Mouse (Mus musculus) small intestine, adult 2 months (tissue): ENCODE measurements around the gene Arhgap42. TPM values are rescaled to one million over a fixed set of nuclear protein-coding genes. Genes with fewer than 3 reads are reported as not detected.

Experiments used
- H3K27ac ChIP-seq: fragments of 200-500 bp; 2 replicates; pipeline ENCODE4 v1.5.1; 2012; ENCODE audit warnings: low read depth, low read length, control low read depth, inconsistent platforms; ENCODE audit not compliant: insufficient read depth
- H3K27me3 ChIP-seq: fragments of 200-500 bp; 2 replicates; pipeline ENCODE4 v1.6.1; 2012; ENCODE audit warnings: mild to moderate bottlenecking, moderate library complexity, low read length, inconsistent platforms; ENCODE audit not compliant: control insufficient read depth, insufficient read depth
- H3K36me3 ChIP-seq: fragments of 200-500 bp; 2 replicates; pipeline ENCODE4 v1.6.1; 2012; ENCODE audit warnings: mild to moderate bottlenecking, low read length, control low read depth, inconsistent platforms; ENCODE audit not compliant: control insufficient read depth, insufficient read depth
- H3K4me1 ChIP-seq: fragments of 200-500 bp; 2 replicates; pipeline ENCODE4 v1.6.1; 2012; ENCODE audit warnings: low read length, inconsistent platforms, mixed read lengths; ENCODE audit not compliant: control insufficient read depth, insufficient read depth, insufficient read length
- H3K4me3 ChIP-seq: fragments of 200-500 bp; 2 replicates; pipeline ENCODE4 v1.5.1; 2012; ENCODE audit warnings: low read depth, mild to moderate bottlenecking, control low read depth, inconsistent platforms, low read length, moderate library complexity
- CTCF ChIP-seq: fragments of 200-500 bp; IDR thresholded peaks from 2 replicates; pipeline ENCODE4 v1.5.1; 2012; ENCODE audit warnings: low read depth, mild to moderate bottlenecking, control low read depth, inconsistent platforms, low read length, moderate library complexity, mixed read lengths; ENCODE audit not compliant: insufficient replicate concordance, insufficient read length; ENCODE audit errors: extremely low read depth
- POLR2A ChIP-seq: fragments of 200-500 bp; IDR thresholded peaks from 2 replicates; pipeline ENCODE4 v1.6.1; 2012; ENCODE audit warnings: low read depth, mild to moderate bottlenecking, control low read depth, inconsistent platforms, low read length, moderate library complexity
- WGBS: fragments of 180-500 bp; shearing (Covaris S2); methylation state at CpG from one replicate; pipeline ENCODE4 v1.1.7; 2018; 5-methylcytosine and 5-hydroxymethylcytosine counted together
- polyA plus RNA-seq: library from polyadenylated mRNA; depleted of rRNA; stranded (reverse); fragments of >200 nt; gene quantifications from 2 replicates; pipeline ENCODE4 v1.2.3, GENCODE M21; 2012

Gene Arhgap42
- polyA plus RNA-seq, 1 experiment, result 39.2 TPM

DNA sequence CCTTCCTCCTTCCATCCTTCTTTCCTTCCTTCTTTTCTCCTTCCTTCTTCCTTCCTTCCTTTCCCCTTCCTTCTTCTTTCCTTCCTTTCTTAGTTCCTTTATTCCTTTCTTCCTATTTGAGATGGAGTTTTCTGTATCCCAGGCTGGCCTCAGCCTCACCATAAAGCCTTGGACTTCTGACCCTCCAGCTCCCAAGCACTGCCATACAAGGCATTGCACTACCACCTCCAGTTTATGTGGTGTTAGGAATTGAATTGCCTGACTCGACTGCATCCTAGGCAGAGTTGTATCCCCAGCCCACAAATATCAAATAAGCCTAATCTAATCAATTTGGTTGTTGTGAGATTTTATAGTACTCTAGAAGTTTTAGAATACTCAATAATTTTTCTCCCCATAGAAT lies 14.1 kb downstream of the Arhgap42 start:
- Histone ChIP-seq H3K27ac (no peak overlapping the region), H3K4me3 (no peak overlapping the region), H3K36me3 (no peaks in the 10 kb centered on the region), H3K4me1 (peaks cover 7% of the 10 kb centered on the region), H3K27me3 (no peaks in the 10 kb centered on the region)
- 14% methylated on average over 1 of the region's 1 CpGs for WGBS
- TF ChIP-seq POLR2A (no peak), CTCF (no peak)

DNA sequence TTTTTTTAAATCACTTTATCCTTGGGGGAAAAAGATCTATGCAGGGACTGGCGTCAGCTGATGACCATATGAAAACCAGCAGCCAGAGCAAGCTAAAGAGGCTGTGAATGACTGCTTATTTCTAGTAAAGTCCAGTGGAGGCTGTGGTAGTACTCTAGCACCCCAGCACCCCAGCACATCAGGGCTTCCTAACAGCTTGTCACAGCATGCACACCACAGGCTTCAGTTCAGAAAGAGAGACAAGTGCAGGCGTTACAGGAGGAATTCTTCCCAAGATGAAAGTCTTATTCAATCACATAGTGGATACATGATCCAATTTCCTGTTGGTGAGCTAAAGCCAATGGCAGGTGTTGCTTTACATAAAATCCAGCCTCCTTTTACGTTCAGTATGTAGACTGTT lies 15.5 kb downstream of the Arhgap42 start:
- no peak overlapping the region for H3K4me3 ChIP-seq
- peaks cover 16% of the 10 kb centered on the region for H3K4me1 ChIP-seq
- 74% methylated on average over 3 of the region's 3 CpGs for WGBS
- no peaks in the 10 kb centered on the region for H3K27me3 ChIP-seq
- no peak for TF ChIP-seq POLR2A
- no peak for TF ChIP-seq CTCF
- H3K36me3 ChIP-seq, result no peaks in the 10 kb centered on the region
- no peak overlapping the region for H3K27ac ChIP-seq

DNA sequence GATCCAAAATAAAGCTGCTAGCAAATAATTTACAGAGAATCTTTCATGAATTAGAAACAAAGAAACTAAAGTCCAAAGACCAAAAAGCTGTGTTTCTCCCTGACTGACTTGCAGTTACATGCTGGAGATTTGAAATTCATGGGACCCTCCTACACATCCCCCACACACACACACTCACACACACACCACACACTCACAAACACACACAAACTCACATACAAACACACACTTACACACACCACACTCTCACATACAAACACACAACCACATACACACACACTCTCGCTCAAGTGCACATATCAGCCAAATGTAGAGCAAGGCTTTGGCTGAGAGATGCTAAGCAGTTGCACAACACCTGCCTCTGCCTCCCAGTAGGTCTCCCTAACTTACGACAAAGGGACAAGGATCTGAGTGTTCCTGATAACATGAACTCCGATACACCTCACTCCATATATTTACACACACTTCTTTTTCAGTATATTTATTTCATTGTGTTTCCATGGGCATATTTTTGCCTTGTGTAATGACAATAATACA lies 16.9 kb downstream of the Arhgap42 start:
- TF ChIP-seq POLR2A, result no peak
- no peak for TF ChIP-seq CTCF
- Histone ChIP-seq H3K27ac (no peak overlapping the region), H3K36me3 (no peaks in the 10 kb centered on the region), H3K4me3 (no peak overlapping the region), H3K4me1 (peaks cover 20% of the 10 kb centered on the region), H3K27me3 (no peaks in the 10 kb centered on the region)
- 44% methylated on average over 3 of the region's 3 CpGs for WGBS

DNA sequence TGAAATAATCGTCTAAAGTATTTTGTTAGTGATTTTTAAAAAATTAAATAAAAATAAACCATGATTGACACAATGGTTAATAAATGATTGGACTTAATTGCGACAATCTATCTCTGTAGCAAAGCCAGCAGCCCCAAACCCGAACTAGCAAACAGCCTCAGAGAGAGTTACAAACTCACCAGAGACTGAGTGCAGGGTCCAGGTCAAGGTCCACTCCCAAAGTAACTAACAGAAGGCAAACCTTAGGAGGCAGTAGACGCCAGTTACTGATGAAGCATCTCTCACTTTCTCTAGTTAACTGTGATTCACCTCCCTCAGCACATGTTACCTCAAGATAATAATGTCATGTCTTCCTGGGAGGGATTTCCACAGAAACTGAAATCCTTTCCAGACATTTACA lies 17.7 kb downstream of the Arhgap42 start:
- TF ChIP-seq CTCF, result no peak
- TF ChIP-seq POLR2A, result no peak
- no peak overlapping the region for H3K4me3 ChIP-seq
- 20% methylated on average over 4 of the region's 4 CpGs for whole genome bisulfite sequencing
- no peaks in the 10 kb centered on the region for H3K36me3 ChIP-seq
- H3K4me1 ChIP-seq, result peaks cover 22% of the 10 kb centered on the region
- no peaks in the 10 kb centered on the region for H3K27me3 ChIP-seq
- H3K27ac ChIP-seq, result no peak overlapping the region

DNA sequence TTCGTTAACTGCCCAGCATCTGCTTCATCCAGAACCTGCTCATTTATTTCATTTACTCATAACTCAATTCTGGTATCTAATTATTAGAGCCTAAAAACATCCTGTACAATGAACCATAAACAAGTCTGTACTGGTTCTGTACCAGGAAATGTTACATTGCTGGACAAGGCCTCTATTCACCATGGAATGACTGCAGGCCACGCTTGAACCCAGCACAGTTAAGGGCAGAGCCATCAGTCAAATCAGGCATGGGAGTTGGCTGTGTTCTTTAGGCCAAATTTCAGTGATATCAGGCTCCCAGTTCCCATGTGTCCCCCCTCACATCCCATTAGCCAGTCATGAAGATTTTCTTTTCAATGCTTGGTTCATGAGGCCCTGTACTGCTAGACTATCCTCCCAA lies 20.6 kb downstream of the Arhgap42 start:
- TF ChIP-seq POLR2A (no peak), CTCF (no peak)
- H3K36me3 ChIP-seq, result no peaks in the 10 kb centered on the region
- no peaks in the 10 kb centered on the region for H3K27me3 ChIP-seq
- H3K27ac ChIP-seq, result no peak overlapping the region
- H3K4me3 ChIP-seq, result no peak overlapping the region
- WGBS, result 65% methylated on average over 2 of the region's 2 CpGs
- H3K4me1 ChIP-seq, result peaks cover 22% of the 10 kb centered on the region

DNA sequence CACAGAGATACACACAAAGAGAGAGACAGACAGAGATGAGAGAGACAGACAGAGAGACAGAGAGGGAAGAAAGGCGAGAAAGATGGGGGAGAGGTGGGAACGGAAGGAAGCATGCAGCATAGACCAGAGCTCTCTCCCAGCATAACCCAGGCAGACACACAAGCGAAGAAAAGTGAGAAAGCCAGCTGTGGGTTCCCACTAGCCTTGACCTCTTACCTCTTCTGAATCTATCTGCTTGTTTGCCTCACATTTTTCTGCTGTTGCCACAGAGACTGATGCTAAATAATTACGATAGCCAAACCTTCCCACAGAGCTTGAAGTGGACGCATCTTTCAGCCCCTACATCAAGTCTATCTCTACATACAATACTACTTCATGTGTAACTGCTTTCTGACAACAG lies 24.1 kb downstream of the Arhgap42 start:
- Histone ChIP-seq H3K4me1 (peaks cover 25% of the 10 kb centered on the region), H3K4me3 (no peak overlapping the region), H3K36me3 (no peaks in the 10 kb centered on the region), H3K27me3 (no peaks in the 10 kb centered on the region), H3K27ac (no peak overlapping the region; the same call in 1 of the 2 replicates)
- TF ChIP-seq POLR2A, result no peak
- no peak for TF ChIP-seq CTCF
- WGBS, result 84% methylated on average over 5 of the region's 5 CpGs

DNA sequence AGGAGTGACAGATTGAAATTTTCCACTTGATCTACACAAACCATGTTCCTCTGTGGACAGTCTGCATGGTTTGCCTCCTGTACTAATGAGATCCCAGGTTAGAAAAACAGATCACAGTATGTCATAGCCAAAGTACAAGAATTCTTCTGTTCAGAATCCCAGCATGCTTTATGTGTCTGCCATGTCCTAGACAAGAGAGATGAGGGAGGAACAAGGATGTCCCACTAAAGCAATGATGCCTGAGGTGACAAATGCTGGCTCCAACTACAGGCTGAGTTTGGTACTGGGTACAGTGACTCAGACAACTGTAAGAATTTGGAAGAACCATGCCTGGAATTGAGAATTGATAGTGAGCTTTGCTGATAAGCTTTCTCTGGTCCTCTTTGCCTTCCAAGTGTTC lies 24.6 kb downstream of the Arhgap42 start:
- no peak for TF ChIP-seq CTCF
- no peak for TF ChIP-seq POLR2A
- Histone ChIP-seq H3K27ac (no peak overlapping the region; the same call in 1 of the 2 replicates), H3K27me3 (no peaks in the 10 kb centered on the region), H3K36me3 (no peaks in the 10 kb centered on the region), H3K4me3 (no peak overlapping the region), H3K4me1 (peaks cover 24% of the 10 kb centered on the region)
